Mouse (Mus musculus) G1E (cell line): ENCODE results near the gene Pign.

Experiments
- CTCF ChIP-seq: IDR thresholded peaks from 2 replicates; pipeline ENCODE4 v1.5.1; 2012; ENCODE audit warnings: low read depth, low read length, inconsistent platforms, mixed read lengths
- GATA1 ChIP-seq: IDR thresholded peaks from 2 replicates; pipeline ENCODE4 v1.6.1; 2012; ENCODE audit warnings: borderline replicate concordance, low read length, inconsistent platforms, mixed read lengths
- TAL1 ChIP-seq: conservative IDR thresholded peaks from 2 replicates; pipeline ENCODE4 v1.6.1; 2012; ENCODE audit warnings: low read depth, low read length, inconsistent platforms, mixed read lengths

DNA sequence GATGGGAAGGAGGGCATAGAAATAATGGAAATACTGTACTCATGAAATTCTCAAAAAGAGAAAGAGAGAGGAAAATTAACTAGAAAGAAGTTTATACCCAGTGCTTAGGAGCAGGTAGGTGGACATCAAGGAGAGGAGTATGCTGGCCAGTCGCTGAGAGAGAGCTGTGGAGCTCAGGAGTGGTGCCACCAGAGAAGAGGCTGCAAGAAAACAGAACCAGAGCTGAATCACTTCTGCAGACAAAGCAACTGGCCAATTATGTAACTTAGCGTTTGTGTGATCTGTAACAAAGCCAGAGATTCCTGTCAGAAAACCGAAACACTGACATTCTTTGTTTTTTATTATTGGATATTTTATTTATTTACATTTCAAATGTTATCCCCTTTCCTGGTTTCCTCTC, 97.4 kb downstream of the Pign start:
- TF ChIP-seq CTCF = no peak
- TF ChIP-seq TAL1 = no peak
- TF ChIP-seq GATA1 = no peak
